Mouse (Mus musculus): ENCODE measurements at regions not wholly inside any gene's neighbourhood (a gene's known extent, or its start where the extent isn't known, plus 50 kb on each side); places are given as distances from the start of the nearest gene placed in this dataset.
A peak's percentile ranks its signal among the peaks of the same experiment; 100 is the strongest.

GRCm38 (mm10) chr3:61849317-61849716 lies 483.6 kb upstream of the B430305J03Rik start:
- DNase-seq, result no peak

- DNase-seq, result no peak
Measured at GRCm38 (mm10) chr3:61846703-61847102, 481.0 kb upstream of the B430305J03Rik start.

- peak; percentile 37 for DNase-seq
Measured at GRCm38 (mm10) chr3:61839355-61840009, 473.7 kb upstream of the B430305J03Rik start.

- no peak for DNase-seq
Measured at GRCm38 (mm10) chr3:61816807-61817206, 451.1 kb upstream of the B430305J03Rik start.

- DNase-seq, result no peak
Measured at GRCm38 (mm10) chr3:61796021-61796420, 430.3 kb upstream of the B430305J03Rik start.

GRCm38 (mm10) chr3:61790674-61791073 lies 424.9 kb upstream of the B430305J03Rik start:
- DNase-seq, result no peak

Data from heart, postnatal 4 days (tissue).